9 mouse cellular contexts compared by ENCODE assay signal in the genomic region with DNA sequence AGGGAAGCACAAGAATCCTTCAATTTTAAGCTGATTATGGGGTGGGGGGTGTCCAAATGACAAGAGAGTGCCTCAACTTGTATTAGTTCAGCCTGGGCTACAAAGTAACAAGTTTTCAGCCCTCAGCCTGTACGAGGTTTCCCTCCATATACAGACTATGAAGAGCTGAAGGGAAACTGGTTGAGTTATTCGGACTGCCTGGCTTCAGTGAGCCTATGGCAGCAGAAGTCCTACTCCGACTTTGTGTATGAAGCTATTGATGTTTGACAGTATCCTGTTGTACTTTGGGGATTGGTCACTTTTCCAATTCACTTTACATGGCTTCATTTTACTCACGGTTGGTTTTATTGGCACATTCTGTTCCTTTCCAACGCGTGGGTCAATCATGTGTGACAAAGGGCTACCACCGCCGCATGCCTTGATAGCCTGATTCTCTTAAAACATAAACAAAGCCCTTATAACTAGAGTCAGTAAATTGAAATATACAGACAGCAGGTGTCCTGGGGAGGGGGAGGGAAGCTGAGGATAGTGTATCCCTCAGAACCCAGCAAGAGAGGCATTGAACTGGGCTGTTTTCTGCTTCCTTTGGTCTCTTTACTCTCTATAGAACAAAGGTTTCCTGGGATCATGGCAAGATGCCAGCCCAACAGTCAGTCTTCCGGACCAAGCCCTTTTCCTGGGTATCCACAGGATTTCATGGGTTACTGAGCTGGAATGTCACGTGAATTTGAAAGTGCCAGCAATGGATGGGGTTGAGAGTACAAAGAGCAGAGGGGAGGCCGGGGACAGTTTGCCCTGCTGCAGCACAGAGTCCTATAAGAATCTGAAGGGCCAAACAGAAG.
DNase-seq lines count a peak whose midpoint lies in the region; ATAC-seq and TF ChIP-seq lines count a peak whose summit lies in the region.
"Had no signal": no experiment of that assay in that cellular context is flagged by ENCODE, and none has a peak within 500 bp of the region (broad histone marks: within the 10 kb centered on the region; RNA-seq: fewer than 3 reads in every experiment).

No protein-coding gene starts in this region.

- H3K9ac ChIP-seq in intestine, postnatal 0 days (ENCODE audit: low read depth, low read length): no peak overlapping the region
- no peak overlapping the region for H3K9ac ChIP-seq in midbrain, embryonic 12.5 days (replicated peaks)
- H3K9ac ChIP-seq: liver, embryonic 13.5 days had no signal

- peak overlapping the region; percentile 48; the same call in 1 of the 2 replicates for H3K27ac ChIP-seq in forebrain, embryonic 10.5 days
- peak overlapping the region; percentile 28; the same call in 1 of the 2 replicates for H3K27ac ChIP-seq in intestine, postnatal 0 days (ENCODE audit: low read depth, low read length)
- peak overlapping the region; percentile 49 for H3K27ac ChIP-seq in midbrain, embryonic 12.5 days (replicated peaks)
- H3K27ac ChIP-seq: liver, embryonic 13.5 days had no signal

- TF ChIP-seq CTCF in intestine, postnatal 0 days (IDR thresholded peaks at IDR 0.05; ENCODE audit: low read depth): no peak

- no peak overlapping the region for H3K4me2 ChIP-seq in intestine, postnatal 0 days (replicated peaks; ENCODE audit: low read depth)
- H3K4me2 ChIP-seq in midbrain, embryonic 12.5 days (replicated peaks): no peak overlapping the region
- H3K4me2 ChIP-seq: liver, embryonic 13.5 days had no signal

- H3K27me3 ChIP-seq in forebrain, embryonic 10.5 days (ENCODE audit: poor library complexity, severe bottlenecking): peaks cover 9% of the 10 kb centered on the region; the same call in 1 of the 2 replicates
- no peaks in the 10 kb centered on the region for H3K27me3 ChIP-seq in intestine, postnatal 0 days (replicated peaks; ENCODE audit: control insufficient read depth, insufficient read depth, low read length)
- 0 out of 2 replicates have a peak, but pooled peaks cover 3% of the 10 kb centered on the region for H3K27me3 ChIP-seq in midbrain, embryonic 12.5 days
- H3K27me3 ChIP-seq: liver, embryonic 13.5 days had no signal

- H3K36me3 ChIP-seq in forebrain, embryonic 10.5 days (replicated peaks): no peaks in the 10 kb centered on the region
- H3K36me3 ChIP-seq in intestine, postnatal 0 days (ENCODE audit: control insufficient read depth, insufficient read depth): no peaks in the 10 kb centered on the region
- no peaks in the 10 kb centered on the region for H3K36me3 ChIP-seq in midbrain, embryonic 12.5 days
- H3K36me3 ChIP-seq: liver, embryonic 13.5 days had no signal

- H3K4me1 ChIP-seq in forebrain, embryonic 10.5 days: peaks cover 19% of the 10 kb centered on the region
- no peaks in the 10 kb centered on the region for H3K4me1 ChIP-seq in intestine, postnatal 0 days (replicated peaks; ENCODE audit: control insufficient read depth, insufficient read depth, low read length)
- peaks cover 12% of the 10 kb centered on the region for H3K4me1 ChIP-seq in midbrain, embryonic 12.5 days
- H3K4me1 ChIP-seq: liver, embryonic 13.5 days had no signal

- DNase-seq in cerebellum, postnatal 25 days: peak; percentile 15 to 53
- DNase-seq in cerebellum, adult 8-10 months: no peak
- no peak for DNase-seq in forebrain, embryonic 10.5 days (ENCODE audit: extremely low spot score, low spot score)
- DNase-seq in gastrocnemius, postnatal 25 days: no peak
- DNase-seq in right cerebral cortex, adult 18-20 months: no peak
- no peak for DNase-seq in thymus, adult 18-20 months
- DNase-seq: liver, embryonic 13.5 days had no signal

- no peak overlapping the region for H3K4me3 ChIP-seq in forebrain, embryonic 10.5 days
- no peak overlapping the region for H3K4me3 ChIP-seq in intestine, postnatal 0 days (ENCODE audit: low read depth, low read length)
- no peak overlapping the region for H3K4me3 ChIP-seq in midbrain, embryonic 12.5 days
- H3K4me3 ChIP-seq: liver, embryonic 13.5 days had no signal

- 69% methylated on average over 11 of the region's 11 CpGs for WGBS in forebrain, embryonic 10.5 days
- WGBS in intestine, postnatal 0 days: 65% methylated on average over 11 of the region's 11 CpGs
- 46% methylated on average over 11 of the region's 11 CpGs for WGBS in midbrain, embryonic 12.5 days

- H3K9me3 ChIP-seq in forebrain, embryonic 10.5 days: no peaks in the 10 kb centered on the region
- no peaks in the 10 kb centered on the region for H3K9me3 ChIP-seq in intestine, postnatal 0 days (ENCODE audit: control insufficient read depth)
- H3K9me3 ChIP-seq in midbrain, embryonic 12.5 days: no peaks in the 10 kb centered on the region
- H3K9me3 ChIP-seq: liver, embryonic 13.5 days had no signal

- peak; percentile 87 for ATAC-seq in intestine, postnatal 0 days
- peak; percentile 84 for ATAC-seq in midbrain, embryonic 12.5 days (ENCODE audit: low FRiP score, low read depth)

Comparison
In these comparisons a context has a peak if more than half of its experiments do, and no peak if none do; other contexts are left out.
1. DNase-seq: peak in cerebellum, postnatal 25 days (2 of 2); none in cerebellum, adult 8-10 months (single experiment), forebrain, embryonic 10.5 days (single experiment), gastrocnemius, postnatal 25 days (single experiment), right cerebral cortex, adult 18-20 months (single experiment) and thymus, adult 18-20 months (0 of 2).
2. Peak in every context shown above with its lines, with median percentiles within 50 percentile points of each other: H3K27ac ChIP-seq.